Mouse (Mus musculus): ENCODE data around the gene Inf2.

DNA sequence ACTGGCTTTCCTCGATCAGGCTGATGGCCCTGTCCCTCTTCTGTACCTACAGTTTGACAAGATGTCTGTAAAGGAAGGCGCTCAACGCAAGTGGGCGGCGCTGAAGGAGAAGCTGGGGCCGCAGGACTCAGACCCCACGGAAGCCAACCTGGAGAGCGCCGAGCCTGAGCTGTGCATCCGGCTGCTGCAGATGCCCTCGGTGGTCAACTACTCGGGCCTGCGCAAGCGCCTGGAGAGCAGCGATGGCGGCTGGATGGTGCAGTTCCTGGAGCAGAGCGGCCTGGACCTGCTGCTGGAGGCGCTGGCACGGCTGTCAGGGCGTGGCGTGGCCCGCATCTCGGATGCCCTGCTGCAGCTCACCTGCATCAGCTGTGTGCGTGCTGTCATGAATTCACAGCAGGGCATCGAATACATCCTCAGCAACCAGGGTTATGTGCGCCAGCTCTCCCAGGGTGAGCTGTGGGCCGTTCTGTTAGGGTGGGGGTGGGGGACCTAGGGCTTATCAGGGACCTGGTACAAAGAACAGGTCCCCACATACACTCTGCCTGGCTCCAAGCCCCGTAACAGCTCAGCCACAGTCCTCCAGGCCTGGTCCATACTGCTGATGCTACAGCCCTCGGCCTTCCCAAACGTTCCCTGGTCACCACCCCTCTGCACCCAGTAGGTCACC, 11.5 kb downstream of the Inf2 start:
- no peak for TF ChIP-seq POLR2A (IDR thresholded peaks at IDR 0.05; ENCODE audit: borderline replicate concordance, extremely low read depth, low read depth, low read length)
- TF ChIP-seq CTCF (IDR thresholded peaks at IDR 0.05; ENCODE audit: insufficient read depth, low read length) = no peak

All from lung, adult 2 months (tissue).